Mouse (Mus musculus) skeletal muscle tissue, postnatal 0 days (tissue): ENCODE measurements around the gene Ankrd42. TPM values are rescaled to one million over a fixed set of nuclear protein-coding genes. Genes with fewer than 3 reads are reported as not detected.

Source experiments
- polyA plus RNA-seq: library from polyadenylated mRNA; unstranded; fragments of >200 nt; fragmentation: Nextera tagmentation; extraction: Ambion mirVana; gene quantifications from 2 replicates; pipeline ENCODE4 v1.2.1, GENCODE M21; 2015

Ankrd42 gene
- 1.1 and 1.3 TPM in 2 replicates for polyA plus RNA-seq

GRCm38 (mm10) chr7:92637021-92637625 is at the start of gene Ankrd42:
Gene Ankrd42, minus strand, starts transcription at chr7:92637142.

GRCm38 (mm10) chr7:92669507-92670471 is 32.8 kb upstream of the Ankrd42 start, which contains the start of gene Pcf11:
Gene Pcf11, minus strand, starts transcription at chr7:92669934.

GRCm38 (mm10) chr7:92560986-92561876 is 75.7 kb downstream of the Ankrd42 start, which contains the start of gene Ccdc90b:
Gene Ccdc90b, plus strand, starts transcription at chr7:92561149.

Other genes starting within 250 kb of the Ankrd42 start
- 53.1 and 55.7 TPM in 2 replicates for gene Ccdc90b, start 76.0 kb downstream of the Ankrd42 start, polyA plus RNA-seq
- gene Pcf11, start 32.8 kb upstream of the Ankrd42 start, polyA plus RNA-seq: 9.0 and 10.4 TPM in 2 replicates
- gene Rab30, start 104.5 kb upstream of the Ankrd42 start, polyA plus RNA-seq: 7.2 and 9.2 TPM in 2 replicates
- gene Ddias, start 237.1 kb upstream of the Ankrd42 start, polyA plus RNA-seq: 1.3 and 2.3 TPM in 2 replicates
- 14.6 and 15.9 TPM in 2 replicates for gene Prcp, start 237.3 kb upstream of the Ankrd42 start, polyA plus RNA-seq